Mouse (Mus musculus): Measurements from ENCODE around the gene Nenf. TPM values are rescaled to one million over a fixed set of nuclear protein-coding genes. Genes with fewer than 3 reads are reported as not detected.

Nenf gene
- total RNA-seq, 1 experiment from 2014 or later: 89.6 TPM

DNA sequence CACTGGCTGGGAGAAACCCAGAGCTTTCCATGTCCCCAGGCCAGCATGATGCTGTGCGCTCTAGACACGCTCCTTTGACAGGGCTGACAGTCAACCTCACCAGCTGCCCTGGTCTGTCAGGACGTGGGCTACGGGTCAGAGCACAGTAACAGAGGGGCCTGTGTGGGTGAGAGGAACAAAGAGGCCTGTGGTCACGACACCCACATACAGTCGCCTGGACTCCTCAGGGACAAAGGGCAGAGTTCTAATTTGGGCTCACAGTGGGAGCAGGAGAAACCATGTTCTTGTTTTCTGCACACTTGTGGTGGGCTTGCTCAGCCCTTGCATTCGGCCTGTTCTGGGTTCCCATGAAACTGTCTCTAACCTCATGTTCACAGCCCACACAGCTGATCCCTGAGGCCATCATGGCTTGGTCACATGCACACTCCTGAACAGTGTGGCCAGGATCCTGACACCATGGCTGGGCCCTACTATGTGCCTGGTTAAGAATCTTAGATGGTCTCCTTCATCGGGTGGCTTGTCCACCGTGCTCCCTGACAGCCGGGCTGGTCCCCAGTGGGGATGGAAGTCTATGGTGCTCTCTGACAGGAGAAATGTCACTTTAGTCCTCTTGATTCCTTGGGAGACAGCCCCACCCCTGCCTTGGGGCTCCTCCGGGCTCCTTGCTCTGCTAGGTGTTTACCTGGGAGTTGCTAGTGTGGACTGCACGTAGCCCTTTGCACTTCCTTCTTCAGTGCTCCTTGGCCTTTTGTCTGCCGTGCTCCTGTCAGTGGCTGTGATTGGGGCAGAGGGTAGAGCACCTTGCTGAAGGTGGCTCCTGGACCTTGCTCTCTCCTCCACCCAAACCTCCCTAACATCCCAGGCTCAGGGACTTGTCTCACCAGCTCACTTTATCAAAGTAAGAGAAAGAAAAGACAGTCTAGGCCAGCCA, 34.6 kb downstream of the Nenf start:
- DNase-seq: no peak

DNA sequence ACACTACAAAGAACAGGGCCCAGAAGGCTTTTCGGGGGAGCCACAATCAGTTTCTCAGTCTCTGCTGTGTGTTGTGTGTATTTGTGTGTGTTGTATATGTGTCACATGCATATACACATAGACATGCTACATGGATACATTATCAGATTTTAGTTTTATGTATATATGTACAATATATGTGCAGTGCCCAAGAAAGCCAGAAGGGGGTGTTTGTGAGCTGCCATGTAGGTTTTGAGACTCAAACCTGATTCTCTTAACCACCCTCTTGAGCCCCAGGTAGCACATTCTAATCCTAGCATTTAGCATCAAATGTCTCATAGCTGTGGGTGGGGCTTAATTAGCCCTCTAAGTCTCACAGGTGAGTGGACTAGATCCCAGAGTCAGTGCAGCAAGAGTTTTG, 35.7 kb downstream of the Nenf start:
- no peak for DNase-seq

DNA sequence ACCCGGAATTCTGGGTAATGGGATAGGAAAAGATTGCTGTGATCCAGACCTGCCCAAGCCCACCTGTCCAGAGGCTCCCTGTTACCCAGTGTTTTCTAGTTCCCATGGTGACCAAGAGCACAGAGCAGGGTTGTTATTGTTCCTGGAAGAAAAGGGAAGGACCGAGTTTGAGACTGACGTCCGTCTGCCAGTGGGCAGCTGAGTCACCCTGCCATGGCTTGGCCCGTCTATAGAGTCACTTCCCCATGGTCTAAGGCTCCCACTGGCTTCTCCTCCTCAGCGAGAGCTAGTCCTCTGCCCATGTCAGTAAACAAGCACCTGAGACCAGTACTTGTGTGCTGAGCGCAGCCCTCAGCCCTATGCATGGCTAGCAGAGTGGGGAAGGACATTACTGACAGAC, 36.8 kb downstream of the Nenf start:
- DNase-seq: no peak

DNA sequence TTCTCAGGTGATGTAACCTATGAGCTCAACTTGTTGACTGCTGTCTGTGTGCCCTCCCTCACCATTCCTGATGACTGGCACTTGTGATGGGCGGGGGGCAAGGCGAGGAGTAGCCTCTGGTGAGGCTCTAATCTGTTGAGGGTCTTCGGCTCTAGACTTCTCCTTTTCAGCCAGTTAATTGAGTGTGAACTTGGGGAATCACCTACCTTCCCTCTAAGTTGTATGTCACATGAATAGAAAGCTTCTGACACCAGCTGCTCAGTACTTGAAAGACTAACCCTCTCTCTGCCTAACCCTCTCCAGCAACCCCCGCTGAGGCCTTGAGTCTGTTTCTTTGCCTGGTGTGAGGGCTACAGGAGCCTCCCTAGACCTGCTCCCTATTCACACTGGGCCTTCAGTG, 39.7 kb downstream of the Nenf start:
- DNase-seq: no peak

DNA sequence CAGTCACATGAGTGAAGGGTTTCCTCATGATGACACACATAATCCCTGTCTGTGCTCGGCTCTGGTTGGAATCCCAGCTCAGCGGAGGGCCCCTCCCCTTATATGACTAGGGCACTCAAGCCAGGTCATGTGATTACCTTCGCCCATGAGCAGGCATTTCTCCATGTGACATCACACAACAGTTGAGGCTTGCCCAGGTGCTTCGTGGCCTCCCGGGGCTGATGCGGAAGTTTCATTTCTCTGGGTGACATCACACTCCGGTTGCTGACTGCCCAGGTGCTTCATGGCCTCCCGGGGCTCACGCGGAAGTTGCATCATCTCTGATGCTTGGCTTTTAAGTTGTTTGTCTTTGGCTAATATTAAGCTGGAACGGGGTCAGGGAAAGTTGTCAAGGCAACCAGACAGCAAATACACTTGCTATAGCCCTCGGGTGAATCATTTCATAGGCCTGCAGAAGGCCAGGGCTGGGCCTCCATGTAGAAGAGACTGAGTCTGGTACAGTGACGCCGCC, 40.4 kb downstream of the Nenf start:
- peak; percentile 60 for DNase-seq

DNA sequence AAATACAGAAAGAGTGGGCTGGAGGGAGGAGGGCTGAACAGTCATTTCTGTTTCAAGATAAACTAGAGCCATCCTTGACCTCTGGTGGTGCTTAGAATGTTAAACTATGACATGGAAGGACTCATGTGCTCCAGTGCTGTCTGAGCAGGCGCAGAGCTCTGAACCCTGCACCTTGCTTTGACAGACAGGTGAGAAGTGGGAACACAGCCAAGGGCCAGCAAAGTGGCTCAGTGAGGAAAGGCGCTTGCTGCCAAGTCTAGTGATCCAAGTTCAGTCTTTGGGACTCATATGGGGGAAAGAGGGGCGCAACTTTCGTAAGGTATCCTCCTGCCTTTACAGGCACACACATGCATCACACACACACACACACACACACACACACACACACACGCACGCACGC, 41.8 kb downstream of the Nenf start:
- no peak for DNase-seq

DNA sequence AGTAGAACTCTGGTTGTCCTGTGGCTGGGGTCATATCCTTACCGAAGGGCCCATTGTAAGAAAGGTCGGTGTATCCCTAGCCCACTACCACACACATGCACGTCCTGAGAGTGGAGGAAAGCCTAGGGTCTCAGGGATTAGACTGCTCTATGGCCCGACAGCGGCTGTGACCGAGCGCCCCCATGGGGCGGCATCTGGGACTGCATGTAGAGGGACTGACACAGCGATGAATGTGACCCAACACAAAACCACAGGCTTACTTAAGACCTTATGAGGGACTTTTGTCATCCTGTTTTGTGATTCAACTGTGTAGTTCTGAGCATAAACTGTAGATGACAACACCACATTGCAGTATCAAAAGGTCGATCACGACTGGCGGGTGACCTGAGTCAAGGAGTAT, 42.5 kb downstream of the Nenf start:
- DNase-seq: peak; percentile 90

DNA sequence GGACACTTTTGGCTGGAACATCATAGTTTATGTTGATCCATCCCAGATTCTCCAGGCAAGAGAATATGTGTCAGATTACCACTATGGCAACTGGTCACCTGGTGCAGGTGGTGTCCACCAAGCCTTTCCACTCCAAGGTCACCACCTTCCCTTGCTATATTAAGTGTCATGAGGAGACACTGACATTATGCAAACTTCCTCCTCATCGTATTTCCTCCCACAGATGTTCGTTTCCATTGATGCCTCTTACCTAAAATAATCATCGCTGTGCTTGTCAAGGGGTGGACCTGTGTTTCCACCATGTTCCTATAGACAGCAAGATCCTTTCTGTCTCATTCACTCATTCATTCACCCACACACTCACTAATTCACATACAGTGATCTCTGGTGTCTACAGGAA, 45.3 kb downstream of the Nenf start:
- DNase-seq: no peak

DNA sequence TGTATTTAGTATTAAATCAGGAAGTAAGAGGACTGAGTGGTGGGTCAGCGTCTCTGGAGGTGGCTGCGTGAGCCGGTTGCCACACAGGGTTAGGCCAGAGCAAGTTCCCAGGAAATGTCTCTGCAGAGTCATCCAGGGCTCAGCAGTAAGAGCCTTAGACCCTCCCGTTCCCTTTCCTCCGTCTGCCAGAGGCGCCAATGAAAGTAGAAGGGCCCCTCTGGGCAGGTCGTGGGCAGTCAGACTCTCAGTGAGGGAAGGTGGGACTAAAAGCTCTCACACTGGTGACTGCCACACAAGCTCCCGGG, 48.4 kb downstream of the Nenf start:
- DNase-seq: no peak

DNA sequence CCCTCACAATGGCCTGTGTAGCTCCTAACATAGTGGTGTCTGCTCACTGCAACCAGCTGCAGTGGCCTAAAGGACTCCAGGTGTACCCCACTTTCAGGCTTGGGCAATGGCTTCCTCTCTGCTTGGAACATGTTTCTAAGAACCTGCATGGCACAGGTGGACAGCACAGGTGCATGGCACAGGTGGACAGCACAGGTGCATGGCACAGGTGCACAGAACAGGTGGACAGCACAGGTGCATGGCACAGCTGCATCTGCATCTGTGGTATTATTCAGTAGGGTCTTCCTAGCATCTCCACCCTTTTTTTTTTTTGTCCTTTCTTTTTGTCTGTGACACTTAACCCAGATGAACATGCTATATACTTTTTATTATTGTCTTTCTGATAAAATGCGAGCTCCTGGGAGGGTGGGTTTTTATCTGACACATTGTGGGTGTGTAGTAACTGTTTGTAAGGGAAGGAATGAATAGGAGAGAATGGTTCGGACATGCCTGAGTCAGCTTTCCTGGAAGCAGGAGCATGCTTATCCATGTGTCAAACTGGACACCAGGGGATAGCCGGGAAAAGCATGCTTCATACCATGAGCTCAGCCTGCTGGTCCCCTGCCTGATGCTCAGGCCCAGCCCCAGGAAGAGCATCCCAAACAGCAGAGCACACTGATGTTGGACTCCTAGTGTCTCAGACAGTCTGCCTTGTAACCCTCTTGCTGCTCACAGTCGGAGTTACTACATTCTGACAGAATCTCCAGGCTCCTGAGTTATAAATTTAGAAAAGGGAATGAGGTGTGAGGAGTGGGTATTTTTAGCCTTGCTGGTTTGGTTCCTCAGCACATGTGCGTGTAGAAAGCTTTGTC, 49.0 kb downstream of the Nenf start:
- no peak for DNase-seq

DNA sequence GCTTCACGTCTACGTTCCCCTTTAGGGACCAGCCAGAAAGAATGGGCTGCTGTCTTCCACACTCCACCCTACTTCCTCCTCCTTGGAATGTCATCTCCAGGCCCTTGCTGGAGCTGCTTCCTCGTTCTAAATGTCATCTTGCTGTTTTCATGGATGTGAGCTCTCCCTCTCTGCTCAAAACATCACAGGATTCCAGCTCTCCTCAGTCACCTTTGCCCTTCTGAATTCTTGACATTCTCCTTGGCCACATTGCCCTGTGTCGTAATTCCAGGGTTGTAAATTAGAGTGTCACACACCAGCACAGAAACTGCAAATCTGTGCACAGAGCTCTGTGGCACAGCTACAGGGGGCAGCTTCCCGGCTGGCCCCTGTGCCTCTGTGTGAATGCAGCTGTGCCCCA, 50.1 kb downstream of the Nenf start:
- DNase-seq: peak; percentile 54

DNA sequence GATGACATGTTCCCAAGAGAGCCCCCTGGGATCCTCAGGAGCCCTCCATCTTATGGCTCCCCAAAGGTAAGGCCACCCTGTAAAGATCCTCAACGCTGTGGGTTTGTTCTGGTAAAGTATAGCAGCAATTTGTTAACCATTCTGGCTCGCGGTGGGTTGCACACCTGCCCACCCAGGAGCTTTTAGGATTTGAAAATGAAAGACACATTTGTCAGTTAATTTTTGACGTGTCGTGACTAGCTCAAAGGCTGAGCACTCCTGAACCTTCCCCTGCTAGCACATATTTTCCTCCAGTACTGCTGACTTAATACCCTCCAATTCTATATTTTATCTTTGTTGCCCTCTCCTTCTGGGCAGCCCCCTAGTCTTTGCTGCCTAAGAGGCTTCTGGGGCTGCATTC, 50.8 kb downstream of the Nenf start:
- no peak for DNase-seq

DNA sequence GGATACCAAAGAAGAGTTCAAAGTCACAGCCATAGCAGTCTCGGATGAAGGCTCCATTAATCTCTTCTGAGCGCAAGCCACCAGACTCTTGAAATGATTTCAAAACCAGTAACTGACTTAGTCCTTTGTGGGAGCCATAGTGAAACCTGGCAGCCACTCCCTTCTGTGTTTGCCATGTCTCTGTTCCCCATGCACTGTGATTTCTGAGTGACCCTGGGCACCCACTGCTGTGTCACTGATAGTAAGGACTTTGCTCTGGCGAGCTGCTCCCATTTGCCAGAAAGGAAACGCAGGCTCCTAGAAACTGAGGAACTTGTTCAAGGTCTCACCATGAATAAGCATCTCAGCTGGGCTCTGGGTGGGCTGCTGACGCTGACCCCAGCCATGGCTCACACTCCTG, 54.5 kb downstream of the Nenf start:
- no peak for DNase-seq

DNA sequence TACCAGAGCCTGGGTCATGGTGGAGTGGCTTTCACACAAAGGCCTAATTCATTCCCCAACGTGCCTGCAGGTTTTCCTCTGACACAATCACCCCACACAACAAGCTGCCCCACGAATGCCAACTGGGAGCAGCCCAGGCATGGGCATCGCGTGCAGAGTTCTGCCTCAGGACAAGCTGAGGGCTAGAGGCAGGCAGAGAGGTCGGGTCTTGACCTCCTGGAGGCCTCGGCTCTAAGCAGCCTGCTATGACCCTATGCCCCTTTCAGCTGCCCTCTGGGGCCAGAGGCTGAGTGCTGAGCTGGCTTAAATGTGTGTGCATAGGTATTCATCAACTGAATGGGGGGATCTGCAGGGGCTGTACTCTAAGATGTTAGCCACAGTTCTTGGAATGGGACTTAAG, 56.1 kb downstream of the Nenf start:
- DNase-seq: no peak

DNA sequence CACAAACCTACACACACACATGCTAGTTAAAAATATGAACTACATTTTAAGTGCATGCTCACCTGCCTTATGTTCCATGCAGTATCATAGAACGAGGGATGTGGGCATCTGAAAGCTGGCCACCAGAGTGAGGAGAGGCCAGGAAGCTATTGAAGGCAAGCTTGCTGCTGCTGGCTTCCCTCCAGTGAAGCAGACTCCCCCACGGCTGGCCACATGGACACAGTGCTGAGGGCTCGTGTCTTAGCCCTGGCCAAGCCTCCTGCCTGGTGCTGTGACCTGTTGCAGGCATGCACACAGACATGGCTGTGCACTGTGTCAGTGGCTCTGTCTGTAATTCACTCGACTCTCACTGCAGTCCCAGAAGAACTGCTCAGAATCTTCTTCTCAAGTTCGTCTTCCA, 58.3 kb downstream of the Nenf start:
- no peak for DNase-seq

DNA sequence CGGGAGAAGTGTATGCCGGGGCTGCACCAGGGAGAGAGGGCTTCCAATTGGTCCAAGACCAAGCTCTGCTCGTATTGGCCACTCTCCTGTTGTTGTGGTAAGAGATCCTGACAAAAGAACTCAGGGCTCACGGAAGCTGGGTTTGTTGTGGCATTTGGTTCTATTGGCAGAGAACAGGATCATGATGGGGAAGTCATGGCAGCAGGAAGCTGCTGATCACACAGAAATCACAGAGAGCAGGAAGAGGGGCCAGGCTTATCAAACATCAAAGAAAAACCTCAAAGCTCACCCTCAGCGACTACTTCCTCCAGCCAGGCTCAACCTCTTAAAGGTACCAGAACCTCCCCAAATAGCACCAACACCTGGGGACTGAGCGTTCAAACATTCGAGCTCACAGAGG, 58.9 kb downstream of the Nenf start:
- peak; percentile 20 for DNase-seq

DNA sequence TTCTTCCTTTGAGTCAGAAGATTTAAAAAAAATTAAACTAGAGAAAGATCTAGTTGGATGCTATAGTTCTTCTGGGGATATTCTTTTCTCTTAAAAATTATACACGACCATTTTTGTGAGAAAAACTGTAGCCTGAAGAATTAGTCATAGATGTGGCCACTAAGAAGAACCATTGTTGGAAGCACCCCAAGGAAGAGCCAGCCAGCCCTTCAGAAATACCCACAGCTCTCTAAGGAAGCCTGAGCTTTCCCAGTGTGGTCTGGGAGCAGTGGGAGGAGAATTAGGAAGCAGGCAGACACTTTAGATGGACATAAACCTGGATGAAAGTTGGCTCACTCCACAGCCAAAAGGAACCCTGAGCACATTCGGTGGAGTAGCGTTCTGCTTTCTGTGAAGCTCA, 59.5 kb downstream of the Nenf start:
- DNase-seq: no peak

DNA sequence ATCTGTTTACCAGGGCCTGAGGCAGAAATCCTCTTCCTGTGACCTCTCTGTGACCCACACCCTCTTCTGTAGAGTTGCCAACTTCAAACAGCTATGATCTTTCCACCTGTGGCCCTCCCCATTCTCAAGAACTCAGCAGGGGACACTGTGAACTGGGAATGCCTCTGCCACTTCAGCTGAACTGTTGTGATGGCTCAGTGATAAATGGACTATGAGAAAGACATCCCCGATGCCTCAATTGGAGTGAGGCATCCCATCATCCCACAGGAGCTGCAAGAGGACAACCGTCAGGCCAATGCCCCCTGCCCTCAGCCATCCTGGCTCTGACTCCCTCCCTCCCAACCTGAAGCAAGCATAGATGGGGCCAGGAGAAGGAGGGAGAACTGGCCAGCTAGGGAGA, 60.0 kb downstream of the Nenf start:
- no peak for DNase-seq

DNA sequence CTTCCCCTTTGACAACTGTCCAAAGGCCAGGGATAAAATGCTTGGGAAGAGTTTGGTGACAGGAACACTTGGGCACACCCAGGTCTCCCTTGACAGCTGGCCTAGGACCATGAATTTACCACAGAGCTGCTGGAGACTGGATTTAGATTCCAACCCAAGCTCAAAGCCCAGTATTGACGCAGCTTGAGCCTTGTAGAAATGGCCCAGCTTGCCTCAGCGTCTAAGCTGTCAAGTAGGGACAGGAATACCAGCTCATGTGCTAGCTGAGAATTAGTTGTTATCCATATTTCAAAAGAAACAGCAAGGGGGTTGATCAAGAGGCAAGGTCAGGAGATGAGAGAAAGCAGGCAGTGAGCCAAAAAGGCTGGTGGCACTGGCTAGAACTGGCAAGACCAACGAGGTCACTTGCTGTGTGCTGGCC, 60.6 kb downstream of the Nenf start:
- DNase-seq: peak; percentile 80
